Mouse (Mus musculus) heart, embryonic 11.5 days (tissue): Measurements from ENCODE around the gene Ppp1r3c. TPM values are rescaled to one million over a fixed set of nuclear protein-coding genes. Genes with fewer than 3 reads are reported as not detected.
A peak's percentile ranks its signal among the peaks of the same experiment; 100 is the strongest.
"Not testable (repeated sequence)": the region's sequence is repeated elsewhere in the genome, so short reads cannot be mapped to it uniquely, and the experiment has no call there.

ENCODE experiments used
- ATAC-seq: fragments of 200-750 bp; cut with Nextera tagmentation; replicated peaks from 2 replicates; pipeline ENCODE4 v1.8.0; 2017; ENCODE audit warnings: moderate library complexity; ENCODE audit not compliant: insufficient number of reproducible peaks, low FRiP score, low TSS enrichment
- H3K27ac ChIP-seq: fragments of 300-500 bp; sonication (generic); 2 replicates; pipeline ENCODE4 v1.5.1; 2014; ENCODE audit warnings: mild to moderate bottlenecking, low read depth, low read length
- H3K27me3 ChIP-seq: fragments of 300-500 bp; sonication (generic); 2 replicates; pipeline ENCODE4 v1.6.1; 2014; ENCODE audit warnings: mild to moderate bottlenecking, low read length, mixed read lengths; ENCODE audit not compliant: control insufficient read depth, insufficient read depth
- H3K36me3 ChIP-seq: fragments of 300-500 bp; sonication (generic); 2 replicates; pipeline ENCODE4 v1.6.1; 2014; ENCODE audit warnings: mild to moderate bottlenecking, low read length, moderate library complexity, mixed read lengths; ENCODE audit not compliant: control insufficient read depth, insufficient read depth
- H3K4me1 ChIP-seq: fragments of 300-500 bp; sonication (generic); 2 replicates; pipeline ENCODE4 v1.6.1; 2014; ENCODE audit warnings: low read length; ENCODE audit not compliant: control insufficient read depth, insufficient read depth
- H3K4me2 ChIP-seq: fragments of 300-500 bp; sonication (generic); 2 replicates; pipeline ENCODE4 v1.6.1; 2014; ENCODE audit warnings: mild to moderate bottlenecking, moderate library complexity
- H3K4me3 ChIP-seq: fragments of 300-500 bp; sonication (generic); 2 replicates; pipeline ENCODE4 v1.5.1; 2014; ENCODE audit warnings: low read depth, low read length
- H3K9ac ChIP-seq: fragments of 300-500 bp; sonication (generic); 2 replicates; pipeline ENCODE4 v1.6.1; 2014; ENCODE audit warnings: mild to moderate bottlenecking, low read depth, low read length, moderate library complexity
- H3K9me3 ChIP-seq: fragments of 300-500 bp; sonication (generic); replicated peaks from 2 replicates; pipeline ENCODE4 v1.6.1; 2016; ENCODE audit warnings: low read length; ENCODE audit not compliant: control insufficient read depth
- WGBS: fragments of 180-500 bp; shearing (Covaris S2); extraction: QIAGEN DNeasy Blood & Tissue Kit; methylation state at CpG from one replicate; pipeline ENCODE4 v1.1.7; 2014; ENCODE audit not compliant: insufficient replicate concordance; 5-methylcytosine and 5-hydroxymethylcytosine counted together
- polyA plus RNA-seq: library from polyadenylated mRNA; unstranded; fragments of >200 nt; fragmentation: Nextera tagmentation; extraction: Ambion mirVana; gene quantifications from 2 replicates; pipeline ENCODE4 v1.2.1, GENCODE M21; 2014

Gene Ppp1r3c
- polyA plus RNA-seq, 1 experiment from 2014 or later: 58.4 TPM

DNA sequence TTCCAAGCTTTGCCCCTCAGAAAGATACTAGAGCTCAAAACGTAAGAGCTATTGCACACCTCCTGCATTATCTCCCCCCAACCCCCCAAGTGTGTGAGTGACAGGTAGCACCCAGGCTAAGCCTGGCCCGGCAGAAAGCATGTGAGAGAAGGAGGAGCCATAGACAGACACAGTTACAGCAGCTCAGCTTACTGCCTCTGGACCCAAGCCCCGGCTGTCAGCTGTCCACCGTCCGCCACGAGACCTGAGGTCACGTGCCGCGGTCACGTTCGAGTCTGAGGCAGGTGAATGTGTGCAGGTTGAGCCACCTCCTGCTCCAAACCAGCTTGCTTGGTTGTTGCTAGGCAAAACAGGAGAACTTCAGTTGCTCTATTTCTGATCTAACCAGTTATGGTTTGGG is 5.1 kb downstream of the Ppp1r3c start:
- WGBS: 59% methylated on average over 11 of the region's 11 CpGs
- 0 out of 2 replicates have a peak, but pooled peaks have one; percentile 48 for ATAC-seq
- H3K36me3 ChIP-seq: peaks cover 3% of the 10 kb centered on the region; the same call in 1 of the 2 replicates
- no peaks in the 10 kb centered on the region for H3K27me3 ChIP-seq
- 0 out of 2 replicates have a peak overlapping the region, but pooled peaks have one; percentile 17 for H3K9ac ChIP-seq
- H3K4me3 ChIP-seq: no peak overlapping the region
- peak overlapping the region; percentile 25; the same call in 1 of the 2 replicates for H3K27ac ChIP-seq
- peaks cover 17% of the 10 kb centered on the region for H3K4me1 ChIP-seq
- H3K4me2 ChIP-seq: peak overlapping the region; percentile 68
- no peaks in the 10 kb centered on the region for H3K9me3 ChIP-seq

DNA sequence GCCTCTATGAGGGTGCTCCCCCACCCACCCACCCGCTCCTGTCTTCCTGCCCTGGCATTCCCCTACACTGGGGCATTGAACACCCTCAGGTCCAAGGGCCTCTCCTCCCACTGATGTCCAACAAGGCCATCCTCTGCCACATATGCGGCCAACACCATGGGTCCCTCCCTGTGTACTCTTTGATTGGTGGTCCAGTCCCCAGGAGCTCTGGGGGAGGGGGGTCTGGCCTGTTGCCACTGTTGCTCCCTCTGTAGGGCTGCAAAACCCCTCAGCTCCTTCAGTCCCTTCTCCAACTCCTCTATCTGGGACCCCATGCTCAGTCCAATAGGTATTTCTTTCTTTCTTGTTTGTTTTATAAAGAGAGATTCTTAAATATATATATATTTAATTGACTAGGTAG is 6.0 kb downstream of the Ppp1r3c start:
- not testable (repeated sequence) for H3K9ac ChIP-seq, H3K27me3 ChIP-seq, H3K4me3 ChIP-seq, H3K27ac ChIP-seq, H3K9me3 ChIP-seq, ATAC-seq, H3K4me2 ChIP-seq, H3K36me3 ChIP-seq
- WGBS: 74% methylated on average over 2 of the region's 2 CpGs
- H3K4me1 ChIP-seq: peaks cover 17% of the 10 kb centered on the region

DNA sequence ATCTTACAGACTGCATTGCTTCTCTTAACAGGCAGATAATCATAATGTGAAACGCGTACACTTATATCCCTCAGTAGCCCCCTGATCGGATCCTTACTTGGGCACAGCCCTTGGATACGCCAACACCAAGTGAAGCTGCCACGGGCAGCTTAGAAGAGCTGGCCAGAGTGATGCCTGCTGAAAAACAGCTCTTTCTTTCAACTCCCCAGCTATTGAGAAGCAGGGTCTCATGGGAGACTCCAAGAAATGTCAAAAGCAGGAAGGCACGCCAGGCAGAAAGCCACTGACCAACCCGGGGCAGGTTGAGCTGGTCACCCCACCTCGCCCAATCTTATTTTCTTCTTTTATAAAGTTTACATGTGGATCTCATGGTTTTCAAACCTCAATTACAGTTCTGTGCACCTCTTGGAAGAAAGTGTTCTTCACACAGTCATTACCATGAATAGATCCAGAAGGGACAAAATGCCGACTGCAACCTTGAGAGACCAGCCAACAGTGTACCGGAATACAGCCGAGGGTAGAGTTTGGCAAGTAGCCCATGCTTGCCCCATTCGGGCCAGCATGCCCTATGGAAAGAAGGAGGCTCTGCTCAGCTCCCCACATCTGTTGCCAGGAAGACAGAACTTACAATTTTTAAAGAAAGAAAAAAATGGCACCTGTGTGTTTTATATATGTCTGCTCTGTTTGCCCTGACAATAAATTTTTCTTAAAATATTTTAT is 7.6 kb downstream of the Ppp1r3c start:
- Histone ChIP-seq H3K36me3 (peaks cover 3% of the 10 kb centered on the region; the same call in 1 of the 2 replicates), H3K9me3 (no peaks in the 10 kb centered on the region), H3K27ac (no peak overlapping the region), H3K27me3 (no peaks in the 10 kb centered on the region), H3K9ac (no peak overlapping the region), H3K4me1 (peaks cover 17% of the 10 kb centered on the region), H3K4me2 (no peak overlapping the region), H3K4me3 (no peak overlapping the region)
- ATAC-seq: no peak
- 81% methylated on average over 12 of the region's 12 CpGs for WGBS

DNA sequence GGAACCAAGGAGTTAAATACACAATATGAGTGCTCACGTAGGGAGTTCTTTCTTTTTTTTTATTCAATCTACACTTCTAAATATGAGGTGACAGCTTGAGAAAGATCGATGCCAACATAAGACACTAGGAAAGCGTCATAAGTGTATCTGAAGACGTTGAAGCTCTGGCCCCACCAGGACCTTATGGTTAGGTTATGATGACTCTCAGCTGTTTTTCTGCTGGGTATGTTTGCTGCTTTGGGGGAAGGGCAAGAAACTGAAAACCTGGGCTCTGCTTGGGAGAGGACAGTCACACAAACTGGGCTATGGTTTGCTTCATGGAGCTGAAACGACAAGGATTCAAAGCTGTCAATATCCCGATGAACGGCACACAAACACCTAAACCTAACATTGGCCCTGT is 11.5 kb downstream of the Ppp1r3c start:
- 72% methylated on average over 7 of the region's 7 CpGs for WGBS
- Histone ChIP-seq H3K27me3 (no peaks in the 10 kb centered on the region), H3K27ac (no peak overlapping the region)

DNA sequence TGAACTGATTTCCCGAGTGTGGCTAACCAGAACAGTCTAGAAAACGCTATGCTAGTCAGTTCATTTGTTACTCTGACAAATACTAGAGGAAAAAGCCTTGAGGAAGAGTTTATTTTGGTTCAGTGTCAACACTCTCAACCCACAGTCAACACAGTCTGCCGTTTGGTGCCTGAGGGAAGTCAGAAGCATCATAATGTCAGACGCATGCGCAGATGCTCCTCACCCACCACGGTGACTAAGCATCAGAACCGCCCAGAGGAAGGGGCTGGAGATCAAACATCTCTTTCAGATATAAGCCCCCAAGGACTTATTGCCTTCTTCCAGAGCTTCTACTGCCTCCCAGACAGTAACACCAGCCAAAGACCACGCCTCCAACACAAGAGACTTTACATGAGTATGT is 15.3 kb downstream of the Ppp1r3c start:
- no peak overlapping the region for H3K4me2 ChIP-seq
- WGBS: 76% methylated on average over 8 of the region's 8 CpGs
- no peaks in the 10 kb centered on the region for H3K9me3 ChIP-seq
- no peak for ATAC-seq
- no peaks in the 10 kb centered on the region for H3K4me1 ChIP-seq
- H3K27me3 ChIP-seq: no peaks in the 10 kb centered on the region
- no peaks in the 10 kb centered on the region for H3K36me3 ChIP-seq
- H3K4me3 ChIP-seq: no peak overlapping the region
- no peak overlapping the region for H3K9ac ChIP-seq
- H3K27ac ChIP-seq: no peak overlapping the region

More for the DNA sequence above, 11.5 kb downstream of the Ppp1r3c start:
- no peaks in the 10 kb centered on the region for H3K9me3 ChIP-seq
- no peaks in the 10 kb centered on the region for H3K36me3 ChIP-seq
- no peak for ATAC-seq
- H3K9ac ChIP-seq: no peak overlapping the region
- H3K4me2 ChIP-seq: no peak overlapping the region
- no peaks in the 10 kb centered on the region for H3K4me1 ChIP-seq
- H3K4me3 ChIP-seq: no peak overlapping the region

DNA sequence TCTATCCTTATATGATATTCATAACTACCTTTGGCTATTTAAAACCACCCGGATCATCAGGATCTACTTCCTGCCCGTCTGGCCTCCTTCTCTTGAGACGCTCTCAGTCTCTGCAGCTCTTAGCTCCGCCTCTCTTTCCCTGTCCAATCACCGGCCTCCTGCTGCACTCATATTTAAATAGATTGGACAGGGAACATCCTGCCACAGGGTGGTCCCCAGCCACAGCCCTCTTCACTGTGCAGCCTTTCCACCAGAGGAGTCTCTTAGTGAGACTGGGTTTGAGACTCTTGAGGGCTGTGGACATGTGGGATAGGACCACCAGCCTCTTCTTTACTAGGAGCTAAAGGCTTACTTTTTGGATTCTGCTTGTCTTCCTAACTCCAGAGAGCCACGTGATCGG is 20.2 kb downstream of the Ppp1r3c start:
- no peak for ATAC-seq
- H3K4me1 ChIP-seq: no peaks in the 10 kb centered on the region
- no peak overlapping the region for H3K27ac ChIP-seq
- H3K36me3 ChIP-seq: no peaks in the 10 kb centered on the region
- 57% methylated on average over 7 of the region's 7 CpGs for WGBS
- no peak overlapping the region for H3K4me3 ChIP-seq
- H3K9me3 ChIP-seq: no peaks in the 10 kb centered on the region
- no peak overlapping the region for H3K4me2 ChIP-seq
- H3K27me3 ChIP-seq: no peaks in the 10 kb centered on the region
- no peak overlapping the region for H3K9ac ChIP-seq

DNA sequence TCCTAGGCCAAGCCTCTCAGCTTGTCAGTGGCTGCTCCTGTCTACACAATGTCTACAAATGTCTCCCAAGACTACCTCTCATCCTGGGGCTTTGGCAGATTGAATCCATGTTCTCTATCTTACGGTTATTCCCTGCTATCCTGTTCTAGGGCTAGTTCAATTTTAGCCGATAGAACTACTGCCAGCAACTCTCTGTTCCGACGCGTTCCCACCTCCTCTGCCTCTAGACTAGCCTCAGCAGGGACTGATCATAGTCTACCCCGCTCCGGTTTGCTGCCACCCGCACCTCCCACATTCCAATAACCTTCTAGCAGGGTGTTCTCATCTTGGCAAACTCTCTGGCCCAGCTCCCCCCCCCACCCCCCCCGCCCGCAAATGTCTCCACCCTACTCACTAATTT is 20.9 kb downstream of the Ppp1r3c start:
- H3K36me3 ChIP-seq: no peaks in the 10 kb centered on the region
- H3K27ac ChIP-seq: no peak overlapping the region
- no peak overlapping the region for H3K4me3 ChIP-seq
- no peaks in the 10 kb centered on the region for H3K9me3 ChIP-seq
- H3K4me2 ChIP-seq: no peak overlapping the region
- WGBS: 88% methylated on average over 10 of the region's 10 CpGs
- no peaks in the 10 kb centered on the region for H3K4me1 ChIP-seq
- no peak overlapping the region for H3K9ac ChIP-seq
- ATAC-seq: no peak
- H3K27me3 ChIP-seq: no peaks in the 10 kb centered on the region

DNA sequence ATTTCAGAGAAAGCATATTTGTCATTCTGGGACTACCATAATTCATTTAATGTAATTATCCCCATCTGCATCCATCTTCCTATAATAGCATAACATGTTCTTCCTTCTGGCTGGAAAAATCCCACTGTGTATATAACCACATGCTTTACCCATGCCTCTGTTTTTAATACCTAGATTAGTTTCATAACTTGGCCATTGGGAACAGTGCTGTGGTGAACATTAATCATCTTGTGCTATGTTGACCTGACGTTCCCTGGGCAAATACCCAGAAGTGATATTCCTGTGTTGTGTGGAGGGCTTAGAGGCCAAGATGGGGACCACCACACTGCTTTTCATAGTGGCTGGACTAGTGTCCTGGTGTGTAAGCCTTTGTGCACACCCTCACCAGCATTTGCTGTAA is 22.0 kb downstream of the Ppp1r3c start:
- Histone ChIP-seq H3K9ac (no peak overlapping the region), H3K27me3 (no peaks in the 10 kb centered on the region), H3K36me3 (no peaks in the 10 kb centered on the region), H3K4me3 (no peak overlapping the region), H3K9me3 (no peaks in the 10 kb centered on the region), H3K27ac (no peak overlapping the region), H3K4me2 (no peak overlapping the region), H3K4me1 (no peaks in the 10 kb centered on the region)
- 65% methylated on average over 1 of the region's 1 CpGs for WGBS
- no peak for ATAC-seq

DNA sequence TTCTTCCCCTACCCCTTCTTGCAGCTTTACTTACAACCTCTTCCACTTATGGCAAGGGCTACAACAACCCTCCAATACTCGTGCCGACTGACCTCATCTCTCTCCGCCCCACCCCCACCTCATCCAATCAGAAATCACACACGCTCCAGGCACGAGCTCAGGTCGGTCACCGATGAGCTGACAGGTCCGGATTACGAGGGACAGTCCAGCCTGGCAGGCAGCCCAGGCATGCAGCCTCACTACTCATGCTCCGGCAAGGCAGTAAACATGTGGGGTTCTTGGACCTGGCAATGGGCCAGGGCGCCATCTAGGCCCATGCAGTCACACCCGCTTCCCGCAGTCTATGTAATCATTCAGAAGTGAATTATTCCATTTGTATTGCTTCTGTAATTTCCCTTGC is 23.4 kb downstream of the Ppp1r3c start:
- H3K36me3 ChIP-seq: no peaks in the 10 kb centered on the region
- no peaks in the 10 kb centered on the region for H3K9me3 ChIP-seq
- H3K9ac ChIP-seq: no peak overlapping the region
- no peaks in the 10 kb centered on the region for H3K27me3 ChIP-seq
- H3K4me1 ChIP-seq: no peaks in the 10 kb centered on the region
- no peak overlapping the region for H3K4me3 ChIP-seq
- no peak overlapping the region for H3K27ac ChIP-seq
- ATAC-seq: no peak
- H3K4me2 ChIP-seq: no peak overlapping the region
- WGBS: 58% methylated on average over 13 of the region's 13 CpGs
